Mouse (Mus musculus) left cerebral cortex, adult 2 months (tissue): Measurements from ENCODE around the gene Lfng. TPM values are rescaled to one million over a fixed set of nuclear protein-coding genes. Genes with fewer than 3 reads are reported as not detected.

Experiments used
- DNase-seq, 2 experiments: peaks; one replicate each; pipeline ENCODE4 v3.0.0; 2021 to 2022; ENCODE audit warnings: low spot score in 2 of 2, mixed read lengths in 1 of 2; ENCODE audit errors: extremely low spot score in 1 of 2
- H3K27ac ChIP-seq: fragments of 200-600 bp; 2 replicates; pipeline ENCODE4 v1.8.1; 2022
- H3K4me3 ChIP-seq: fragments of 200-600 bp; 2 replicates; pipeline ENCODE4 v1.8.1; 2022
- CTCF ChIP-seq: fragments of 200-600 bp; IDR thresholded peaks from 2 replicates; pipeline ENCODE4 v1.8.1; 2022; ENCODE audit warnings: antibody characterized with exemption, mild to moderate bottlenecking, moderate library complexity
- intact Hi-C: fragments of 180-260 bp; cut with DNase I; formaldehyde crosslinking; loops from one replicate; pipeline ENCODE4 v1.15.1; 2025
- total RNA-seq, 2 experiments: library from RNA; stranded (reverse); gene quantifications; 2 replicates each; pipeline ENCODE4 v1.2.3; 2021

Gene Lfng
- total RNA-seq, 2 experiments from 2014 or later: 25.9 to 26.2 TPM

DNA sequence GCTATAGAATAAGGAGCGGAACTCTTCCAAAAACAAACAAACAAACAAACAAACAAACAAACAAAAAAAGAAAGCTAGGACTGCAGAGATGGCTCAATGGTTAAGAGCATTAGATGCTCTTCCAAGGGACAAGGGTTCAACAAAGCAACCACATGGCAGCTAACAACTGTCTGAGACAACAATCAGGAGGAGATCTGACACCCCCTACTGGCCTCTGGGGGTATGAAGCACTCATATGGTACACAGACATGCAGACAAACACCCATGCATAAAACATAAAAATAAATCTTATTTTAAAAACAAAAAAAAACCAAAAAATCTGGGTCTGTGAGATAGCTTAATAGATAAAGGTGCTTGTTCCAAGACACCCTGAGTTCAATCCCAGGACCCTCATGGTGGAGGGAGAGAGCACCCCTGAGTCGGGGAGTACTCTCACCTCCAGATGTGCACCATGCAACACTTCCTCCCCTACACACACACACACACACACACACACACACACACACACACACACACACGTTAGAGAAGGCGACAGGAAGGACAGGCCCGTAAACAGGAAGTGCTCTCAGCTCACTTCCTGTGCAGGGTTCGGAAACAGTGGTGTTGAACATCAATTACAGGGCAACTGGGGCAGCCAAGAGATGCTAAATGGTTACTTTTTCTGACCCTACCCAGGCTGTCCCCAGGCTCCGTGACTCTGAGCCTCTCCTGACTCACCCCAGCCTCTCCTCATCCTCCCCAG is 29.4 kb downstream of the Lfng start:
- no peak for DNase-seq
- no peak overlapping the region for H3K27ac ChIP-seq
- intact Hi-C loops: no loop called here
- peak; percentile 34 for TF ChIP-seq CTCF
- H3K4me3 ChIP-seq: no peak overlapping the region

DNA sequence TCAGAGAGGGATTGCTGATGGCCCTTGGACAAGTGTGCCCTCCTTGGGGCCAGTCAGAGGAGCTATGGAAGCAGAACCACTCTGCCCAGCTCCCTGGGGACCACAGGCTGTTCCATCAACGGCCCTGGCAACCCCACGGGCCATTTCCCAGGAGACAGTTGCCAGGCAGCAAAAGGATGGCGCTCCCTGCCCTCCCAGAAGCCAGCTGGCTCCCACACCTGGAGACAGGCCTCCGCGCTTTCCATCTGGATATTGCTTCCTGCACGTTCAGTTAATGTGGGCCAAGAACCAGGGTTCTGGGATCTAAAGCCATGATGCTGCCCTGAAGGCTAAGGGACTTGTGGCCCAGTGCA is 29.9 kb downstream of the Lfng start:
- no peak for TF ChIP-seq CTCF
- intact Hi-C loops: no loop called here
- Histone ChIP-seq H3K4me3 (no peak overlapping the region), H3K27ac (no peak overlapping the region)
- DNase-seq: peak in 1 of 2 experiments; percentile 51

DNA sequence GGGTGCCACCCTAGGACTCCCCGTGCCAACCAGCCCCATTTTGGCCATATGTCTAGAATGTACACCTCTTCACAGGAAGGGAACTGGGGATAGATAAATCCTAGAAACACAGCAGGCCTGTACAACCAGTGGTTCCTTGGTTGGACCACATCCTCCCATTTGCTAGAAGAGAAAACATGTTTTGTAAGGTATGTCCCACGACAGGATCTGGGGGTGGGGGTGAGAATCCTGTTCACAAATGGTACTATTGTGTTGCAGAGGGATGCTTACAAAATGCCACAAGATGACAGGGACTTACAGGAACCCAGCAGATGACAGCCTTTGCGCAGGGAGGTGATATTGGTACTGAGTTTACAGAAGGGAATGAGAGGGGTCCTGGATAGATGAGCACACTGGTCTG is 30.9 kb downstream of the Lfng start:
- no peak overlapping the region; the same call in 1 of the 2 replicates for H3K27ac ChIP-seq
- no peak for TF ChIP-seq CTCF
- intact Hi-C loops: no loop called here
- DNase-seq: no peak
- no peak overlapping the region for H3K4me3 ChIP-seq

DNA sequence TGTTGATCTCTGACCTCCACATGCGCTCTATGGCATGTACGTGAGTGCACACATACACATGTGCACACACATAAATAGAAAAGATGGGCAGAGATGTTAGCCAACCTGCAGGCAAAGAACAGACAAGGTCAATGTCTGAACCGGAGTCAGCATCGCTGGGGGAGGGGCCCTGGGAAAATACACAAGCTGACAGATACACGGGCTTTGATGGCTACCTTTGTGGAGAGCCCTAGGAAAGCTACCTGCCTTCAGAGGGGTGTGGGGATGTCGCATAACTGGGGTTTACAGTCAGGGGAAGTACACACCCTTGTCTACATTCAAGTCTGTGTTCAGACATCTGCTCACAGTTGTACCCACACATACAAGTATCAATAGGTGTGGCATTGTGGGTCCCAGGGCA is 31.4 kb downstream of the Lfng start:
- DNase-seq: no peak
- intact Hi-C loops: no loop called here
- Histone ChIP-seq H3K4me3 (no peak overlapping the region), H3K27ac (no peak overlapping the region)
- no peak for TF ChIP-seq CTCF

DNA sequence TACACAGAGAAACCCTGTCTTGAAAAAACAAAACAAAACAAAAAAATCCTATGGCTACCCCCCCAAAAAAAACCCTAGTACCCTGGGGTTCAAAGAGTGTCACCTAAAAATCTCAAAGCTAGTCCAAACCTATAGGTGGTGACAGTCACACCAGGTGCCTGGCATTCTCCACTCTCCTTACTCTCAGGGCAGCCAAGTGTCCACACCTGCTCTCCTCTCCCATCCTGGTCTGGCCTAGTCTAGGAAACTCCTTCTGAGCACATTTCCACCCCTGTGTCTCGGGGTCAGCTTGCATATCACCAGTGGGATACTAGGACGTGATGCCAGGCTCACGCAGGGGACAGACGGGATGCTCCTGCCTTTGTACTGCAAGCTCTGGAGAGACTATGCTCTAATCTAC is 32.2 kb downstream of the Lfng start:
- intact Hi-C loops: no loop called here
- no peak for DNase-seq
- Histone ChIP-seq H3K4me3 (no peak overlapping the region), H3K27ac (no peak overlapping the region)
- no peak for TF ChIP-seq CTCF

DNA sequence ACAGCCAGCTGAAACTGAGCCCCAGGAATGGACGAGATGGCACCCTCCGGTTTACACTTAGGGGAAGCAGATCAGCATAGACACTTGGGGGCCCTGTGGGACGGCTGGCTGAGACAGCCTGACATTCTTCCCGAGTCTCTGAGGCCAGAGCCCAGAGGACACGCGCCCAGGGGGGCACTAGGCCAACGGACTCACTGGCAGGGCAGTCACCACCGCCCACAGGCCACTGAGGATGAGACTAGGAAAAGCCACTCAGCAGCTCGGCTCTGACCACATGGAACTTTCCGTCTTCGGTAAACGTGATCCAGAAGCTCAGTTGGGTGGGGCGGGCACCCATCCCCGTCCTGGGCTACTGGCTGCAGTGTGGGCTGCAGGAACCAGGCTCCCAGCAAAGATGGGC is 32.8 kb downstream of the Lfng start:
- intact Hi-C loops: no loop called here
- TF ChIP-seq CTCF: no peak
- no peak overlapping the region for H3K27ac ChIP-seq
- no peak for DNase-seq
- H3K4me3 ChIP-seq: no peak overlapping the region

DNA sequence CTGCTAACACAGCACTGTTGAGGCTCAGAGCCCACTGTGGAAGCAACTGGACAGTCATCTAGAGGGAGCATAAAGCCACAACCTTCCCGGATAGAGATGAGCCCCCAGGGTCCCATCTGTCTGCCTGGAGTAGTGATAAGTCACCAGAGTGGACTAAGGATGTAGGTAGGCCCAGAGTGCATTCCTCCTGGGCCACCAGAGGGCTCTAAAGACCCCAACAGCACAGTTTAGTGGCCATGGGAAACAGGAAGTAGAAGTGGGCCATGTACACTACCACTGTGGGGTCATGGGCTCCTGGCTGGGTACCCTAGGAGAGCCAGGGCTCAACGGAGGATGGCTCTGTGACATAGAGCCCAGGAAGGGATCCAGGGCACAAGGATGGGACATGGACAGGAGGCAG is 33.7 kb downstream of the Lfng start:
- no peak for DNase-seq
- intact Hi-C loops: no loop called here
- H3K27ac ChIP-seq: peak overlapping the region; percentile 19; the same call in 1 of the 2 replicates
- no peak overlapping the region for H3K4me3 ChIP-seq
- TF ChIP-seq CTCF: peak; percentile 12

DNA sequence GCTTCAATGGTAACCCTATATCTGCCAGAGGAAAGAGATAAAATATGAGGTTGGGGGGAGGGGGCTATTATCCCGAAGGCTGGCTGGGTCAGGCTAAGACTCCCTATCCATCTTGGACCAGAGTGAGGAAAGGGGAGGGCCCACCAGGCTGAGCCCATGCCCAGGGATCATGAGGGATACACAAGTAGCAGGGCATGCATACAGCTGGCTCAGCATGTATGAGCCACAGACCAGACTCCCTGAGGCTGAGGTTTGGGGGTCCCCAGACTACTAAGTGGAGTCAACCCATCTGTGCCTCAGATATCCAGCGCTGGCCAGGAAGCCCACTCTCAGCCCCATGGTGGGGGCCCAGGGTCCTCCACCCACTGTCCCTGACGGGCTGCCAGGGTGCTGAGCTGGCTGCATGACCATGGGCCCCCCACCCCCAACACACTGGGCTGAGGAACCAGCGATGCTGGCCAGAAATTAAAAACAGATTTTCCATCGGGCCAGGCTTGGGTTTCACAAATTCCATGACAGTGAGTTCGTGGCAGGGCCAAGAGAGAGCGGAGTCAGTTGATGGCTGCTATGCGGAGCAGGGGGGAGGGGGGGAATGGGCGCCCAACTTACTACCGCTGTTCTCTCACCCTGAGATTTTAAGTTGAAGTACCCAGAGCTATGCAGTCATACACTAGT is 34.3 kb downstream of the Lfng start:
- Histone ChIP-seq H3K4me3 (no peak overlapping the region), H3K27ac (peak overlapping the region; percentile 36)
- TF ChIP-seq CTCF: no peak
- DNase-seq: no peak
- intact Hi-C loops: no loop called here

DNA sequence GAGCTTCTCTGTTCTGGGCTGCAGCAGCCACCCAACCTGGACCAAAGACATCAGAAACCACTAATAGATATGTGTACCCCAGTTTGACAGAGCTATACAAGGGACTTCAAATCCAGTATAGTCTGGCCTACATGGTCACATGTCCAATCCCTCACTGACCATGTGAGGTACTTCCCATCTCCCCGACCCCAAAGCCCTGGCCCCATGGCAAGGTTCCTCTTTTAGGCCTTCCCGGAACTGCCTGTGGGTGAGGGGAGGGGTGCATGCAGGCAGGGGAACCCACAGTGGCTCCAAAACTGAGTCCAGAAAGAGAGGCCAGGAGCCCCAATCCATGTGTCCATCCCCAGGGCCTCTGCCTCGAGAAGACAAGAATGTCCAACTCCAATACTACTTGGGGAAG is 35.0 kb downstream of the Lfng start:
- no peak for TF ChIP-seq CTCF
- intact Hi-C loops: no loop called here
- DNase-seq: no peak
- Histone ChIP-seq H3K4me3 (no peak overlapping the region), H3K27ac (peak overlapping the region; percentile 36)

DNA sequence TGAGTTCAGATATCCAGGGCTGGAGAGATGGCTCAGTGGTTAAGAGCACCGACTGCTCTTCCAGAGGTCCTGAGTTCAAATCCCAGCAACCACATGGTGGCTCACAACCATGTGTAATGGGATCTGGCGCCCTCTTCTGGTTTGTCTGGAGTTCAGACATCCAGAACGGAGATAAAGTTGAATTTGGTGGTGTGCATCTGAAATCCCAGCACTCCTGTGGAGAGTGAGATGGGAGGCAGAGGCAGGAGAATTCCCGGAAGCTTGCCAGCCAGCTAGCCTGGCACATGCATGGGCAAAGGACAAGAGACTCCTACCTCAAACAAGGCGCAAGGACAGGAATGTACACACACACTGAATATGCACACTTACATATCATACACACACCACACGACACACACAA is 37.1 kb downstream of the Lfng start:
- Histone ChIP-seq H3K27ac (no peak overlapping the region), H3K4me3 (no peak overlapping the region)
- intact Hi-C loops: no loop called here
- peak; percentile 38 for TF ChIP-seq CTCF
- no peak for DNase-seq

DNA sequence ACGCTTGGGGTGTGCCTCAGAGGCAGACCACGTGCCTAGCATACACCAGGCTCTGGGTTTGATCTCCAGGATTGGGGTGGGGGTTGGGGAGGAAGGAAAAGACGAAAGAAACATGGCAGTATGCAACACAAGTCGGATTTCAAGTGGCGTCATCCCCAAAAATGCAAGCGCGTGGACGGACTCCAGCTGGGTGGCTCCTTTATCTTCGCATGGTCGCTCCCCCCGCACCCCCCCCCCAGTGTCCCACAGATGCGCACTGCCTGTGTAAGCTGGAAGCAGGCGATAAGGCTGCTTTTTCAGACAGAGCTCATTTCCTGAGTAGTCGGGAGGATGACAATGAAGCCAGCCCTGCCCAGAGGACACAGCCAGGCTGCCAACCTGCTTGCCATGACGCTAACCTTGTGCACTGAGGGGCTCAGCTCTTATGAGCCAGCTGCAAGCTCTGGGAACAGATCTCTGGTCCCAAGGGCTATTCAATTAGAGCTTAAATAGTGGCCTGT is 37.6 kb downstream of the Lfng start:
- no peak for DNase-seq
- no peak overlapping the region for H3K4me3 ChIP-seq

DNA sequence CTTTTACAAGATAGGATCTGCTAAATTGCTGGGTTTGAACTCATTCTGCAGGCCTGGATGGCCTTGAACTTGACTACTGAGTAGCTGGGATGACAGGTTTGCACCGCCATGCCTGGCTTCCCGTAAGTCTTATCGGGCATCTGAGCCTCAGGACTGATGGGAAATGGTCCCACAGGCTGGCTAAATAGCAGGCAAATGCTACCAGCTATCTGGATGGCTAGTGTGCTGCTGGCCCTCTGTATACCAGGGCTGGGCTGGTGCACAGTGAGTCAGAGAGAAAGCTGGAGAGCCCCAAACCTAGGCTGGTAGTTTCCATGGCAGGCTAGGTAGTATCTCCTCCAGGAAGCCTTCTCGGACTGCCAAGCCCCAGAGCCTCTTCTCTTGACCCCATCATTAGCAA is 38.3 kb downstream of the Lfng start:
- H3K27ac ChIP-seq: peak overlapping the region; percentile 99; the same call in 1 of the 2 replicates
- intact Hi-C loops: no loop called here

More for the DNA sequence above, 37.6 kb downstream of the Lfng start:
- intact Hi-C loops: no loop called here
- TF ChIP-seq CTCF: no peak
- peak overlapping the region; percentile 99; the same call in 1 of the 2 replicates for H3K27ac ChIP-seq

More for the DNA sequence above, 38.3 kb downstream of the Lfng start:
- peak overlapping the region; percentile 1; the same call in 1 of the 2 replicates for H3K4me3 ChIP-seq
- no peak for TF ChIP-seq CTCF
- no peak for DNase-seq
